Mouse (Mus musculus) lung, embryonic 14.5 days (tissue): ENCODE data around the gene Fgfr4. TPM values are rescaled to one million over a fixed set of nuclear protein-coding genes. Genes with fewer than 3 reads are reported as not detected.

Experiments
- ATAC-seq: fragments of 200-750 bp; cut with Nextera tagmentation; 2 replicates; pipeline ENCODE4 v1.8.0; 2017; ENCODE audit warnings: mild to moderate bottlenecking, moderate TSS enrichment, moderate library complexity; ENCODE audit not compliant: insufficient read depth
- DNase-seq: peaks from one replicate; pipeline ENCODE4 v3.0.0-alpha.2; 2015
- H3K27ac ChIP-seq: fragments of 300-500 bp; sonication (generic); 2 replicates; pipeline ENCODE4 v1.5.1; 2014; ENCODE audit warnings: low read depth, mild to moderate bottlenecking, moderate library complexity
- H3K27me3 ChIP-seq: fragments of 300-500 bp; sonication (generic); 2 replicates; pipeline ENCODE4 v1.6.1; 2014; ENCODE audit warnings: low read length, control low read depth; ENCODE audit not compliant: insufficient read depth
- H3K36me3 ChIP-seq: fragments of 300-500 bp; sonication (generic); 2 replicates; pipeline ENCODE4 v1.6.1; 2014; ENCODE audit warnings: control low read depth; ENCODE audit not compliant: insufficient read depth
- H3K4me1 ChIP-seq: fragments of 300-500 bp; sonication (generic); 2 replicates; pipeline ENCODE4 v1.6.1; 2014; ENCODE audit warnings: antibody characterized with exemption, control low read depth; ENCODE audit not compliant: insufficient read depth
- H3K4me2 ChIP-seq: fragments of 300-500 bp; sonication (generic); 2 replicates; pipeline ENCODE4 v1.6.1; 2014; ENCODE audit warnings: mild to moderate bottlenecking
- H3K4me3 ChIP-seq: fragments of 300-500 bp; sonication (generic); 2 replicates; pipeline ENCODE4 v1.5.1; 2014; ENCODE audit warnings: low read depth, low read length
- H3K9ac ChIP-seq: fragments of 300-500 bp; sonication (generic); 2 replicates; pipeline ENCODE4 v1.6.1; 2014
- H3K9me3 ChIP-seq: fragments of 300-500 bp; sonication (generic); 2 replicates; pipeline ENCODE4 v1.6.1; 2016; ENCODE audit warnings: low read depth, low read length, control low read depth
- CTCF ChIP-seq: IDR thresholded peaks from 2 replicates; pipeline ENCODE4 v1.5.1; 2016; ENCODE audit warnings: antibody characterized with exemption, low read depth
- WGBS: fragments of 180-500 bp; shearing (Covaris S2); extraction: QIAGEN DNeasy Blood & Tissue Kit; methylation state at CpG from one replicate; pipeline ENCODE4 v1.1.7; 2014; 5-methylcytosine and 5-hydroxymethylcytosine counted together
- polyA plus RNA-seq: library from polyadenylated mRNA; unstranded; fragments of >200 nt; fragmentation: Nextera tagmentation; extraction: Ambion mirVana; gene quantifications from 2 replicates; pipeline ENCODE4 v1.2.1, GENCODE M21; 2014

Gene Fgfr4
- polyA plus RNA-seq, 1 experiment from 2014 or later: 17.3 TPM

GRCm38 (mm10) chr13:55210971-55211220, 58.5 kb downstream of the Fgfr4 start:
- WGBS: 1% methylated on average over 17 of the region's 17 CpGs
- DNase-seq (no peak), ATAC-seq (peak; percentile 72)
- Histone ChIP-seq H3K4me1 (peaks cover 26% of the 10 kb centered on the region), H3K27ac (peak overlapping the region; percentile 99), H3K4me2 (peak overlapping the region; percentile 95), H3K9me3 (no peaks in the 10 kb centered on the region), H3K36me3 (peaks cover 28% of the 10 kb centered on the region), H3K4me3 (peak overlapping the region; percentile 81), H3K27me3 (no peaks in the 10 kb centered on the region), H3K9ac (peak overlapping the region; percentile 80)
- TF ChIP-seq CTCF: no peak

GRCm38 (mm10) chr13:55211221-55212010, 59.0 kb downstream of the Fgfr4 start:
- peaks cover 26% of the 10 kb centered on the region for H3K4me1 ChIP-seq
- peak overlapping the region; percentile 99 for H3K27ac ChIP-seq
- TF ChIP-seq CTCF: no peak
- peak; percentile 97 for DNase-seq
- H3K4me3 ChIP-seq: peak overlapping the region; percentile 81
- WGBS: 1% methylated on average over 33 of the region's 93 CpGs
- H3K36me3 ChIP-seq: peaks cover 33% of the 10 kb centered on the region
- H3K4me2 ChIP-seq: peak overlapping the region; percentile 95
- H3K9ac ChIP-seq: peak overlapping the region; percentile 93
- no peaks in the 10 kb centered on the region for H3K27me3 ChIP-seq
- H3K9me3 ChIP-seq: no peaks in the 10 kb centered on the region
- peak; percentile 85 for ATAC-seq

- peak; percentile 67 for DNase-seq
- TF ChIP-seq CTCF: no peak
- peaks cover 26% of the 10 kb centered on the region for H3K4me1 ChIP-seq
- H3K4me2 ChIP-seq: peak overlapping the region; percentile 95
- peaks cover 38% of the 10 kb centered on the region for H3K36me3 ChIP-seq
- peak; percentile 50 for ATAC-seq
- H3K4me3 ChIP-seq: peak overlapping the region; percentile 81
- no peaks in the 10 kb centered on the region for H3K9me3 ChIP-seq
- no peaks in the 10 kb centered on the region for H3K27me3 ChIP-seq
- H3K27ac ChIP-seq: peak overlapping the region; percentile 99
- H3K9ac ChIP-seq: peak overlapping the region; percentile 93
- 0% methylated on average over 12 of the region's 32 CpGs for WGBS
These were observed 59.5 kb downstream of the Fgfr4 start for GRCm38 (mm10) chr13:55212011-55212360.

GRCm38 (mm10) chr13:55212361-55213137, 60.1 kb downstream of the Fgfr4 start:
- peak; percentile 66 for DNase-seq
- Histone ChIP-seq H3K4me3 (peak overlapping the region; percentile 81), H3K27ac (peak overlapping the region; percentile 99), H3K9ac (peak overlapping the region; percentile 93), H3K4me1 (peaks cover 26% of the 10 kb centered on the region), H3K27me3 (no peaks in the 10 kb centered on the region), H3K4me2 (peak overlapping the region; percentile 95), H3K9me3 (no peaks in the 10 kb centered on the region), H3K36me3 (peaks cover 43% of the 10 kb centered on the region)
- TF ChIP-seq CTCF: no peak
- WGBS: under 1% methylated on average over 58 of the region's 58 CpGs
- ATAC-seq: peak; percentile 0; the same call in 1 of the 2 replicates

- H3K4me2 ChIP-seq: peak overlapping the region; percentile 95
- 44% methylated on average over 10 of the region's 10 CpGs for WGBS
- ATAC-seq (no peak), DNase-seq (peak; percentile 9)
- H3K9ac ChIP-seq: peak overlapping the region; percentile 93
- peak overlapping the region; percentile 81 for H3K4me3 ChIP-seq
- peaks cover 50% of the 10 kb centered on the region for H3K36me3 ChIP-seq
- peaks cover 26% of the 10 kb centered on the region for H3K4me1 ChIP-seq
- no peaks in the 10 kb centered on the region for H3K27me3 ChIP-seq
- no peaks in the 10 kb centered on the region for H3K9me3 ChIP-seq
- no peak for TF ChIP-seq CTCF
- H3K27ac ChIP-seq: peak overlapping the region; percentile 99
These were observed 60.8 kb downstream of the Fgfr4 start for GRCm38 (mm10) chr13:55213138-55213806.

Other genes starting within 250 kb of the Fgfr4 start
- 6.5 and 7.5 TPM in 2 replicates for gene Unc5a, start 203.2 kb upstream of the Fgfr4 start, polyA plus RNA-seq
- 1.1 and 1.2 TPM in 2 replicates for gene Hk3, start 131.3 kb upstream of the Fgfr4 start, polyA plus RNA-seq
- gene Uimc1, start 52.3 kb upstream of the Fgfr4 start, polyA plus RNA-seq: 29.8 and 32.1 TPM in 2 replicates
- gene Zfp346, start 47.3 kb upstream of the Fgfr4 start, polyA plus RNA-seq: 22.3 and 25.0 TPM in 2 replicates
- not detected in 2 replicates for gene Gm17617, start 19.1 kb upstream of the Fgfr4 start, polyA plus RNA-seq
- 70.0 and 80.7 TPM in 2 replicates for gene Nsd1, start 57.1 kb downstream of the Fgfr4 start, polyA plus RNA-seq
- 546 and 576 TPM in 2 replicates for gene Prelid1, start 167.9 kb downstream of the Fgfr4 start, polyA plus RNA-seq
- 74.1 and 80.9 TPM in 2 replicates for gene Rab24, start 169.3 kb downstream of the Fgfr4 start, polyA plus RNA-seq
- gene Mxd3, start 177.2 kb downstream of the Fgfr4 start, polyA plus RNA-seq: 45.6 and 46.2 TPM in 2 replicates
- 105 and 106 TPM in 2 replicates for gene Lman2, start 210.1 kb downstream of the Fgfr4 start, polyA plus RNA-seq
- gene Rgs14, start 217.1 kb downstream of the Fgfr4 start, polyA plus RNA-seq: 0.69 and 1.0 TPM in 2 replicates
- gene Slc34a1, start 245.5 kb downstream of the Fgfr4 start, polyA plus RNA-seq: not detected in 2 replicates